Mouse (Mus musculus): ENCODE results near the gene Scnn1g.

Gene Scnn1g

DNA sequence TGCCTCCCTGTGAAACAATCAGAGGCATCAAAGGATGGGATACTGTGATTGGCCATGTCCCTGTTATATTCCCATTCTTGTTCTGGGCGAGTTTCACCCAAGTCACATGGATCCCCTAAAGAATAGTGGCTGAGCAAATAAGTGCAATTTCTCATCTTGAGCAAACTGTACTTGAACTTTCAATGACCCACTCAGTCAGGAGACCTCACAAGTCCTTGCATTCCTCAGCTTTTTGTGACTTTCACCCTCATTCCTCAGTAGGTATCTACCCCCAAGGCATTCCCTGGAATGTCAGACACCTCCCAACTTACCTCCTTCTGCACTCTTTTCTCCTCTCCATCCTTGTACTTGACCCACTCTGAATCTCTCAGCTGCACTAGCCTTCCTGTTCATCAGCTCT lies 44.3 kb downstream of the Scnn1g start:
- DNase-seq (ENCODE audit: low read depth, low spot score), result no peak

DNA sequence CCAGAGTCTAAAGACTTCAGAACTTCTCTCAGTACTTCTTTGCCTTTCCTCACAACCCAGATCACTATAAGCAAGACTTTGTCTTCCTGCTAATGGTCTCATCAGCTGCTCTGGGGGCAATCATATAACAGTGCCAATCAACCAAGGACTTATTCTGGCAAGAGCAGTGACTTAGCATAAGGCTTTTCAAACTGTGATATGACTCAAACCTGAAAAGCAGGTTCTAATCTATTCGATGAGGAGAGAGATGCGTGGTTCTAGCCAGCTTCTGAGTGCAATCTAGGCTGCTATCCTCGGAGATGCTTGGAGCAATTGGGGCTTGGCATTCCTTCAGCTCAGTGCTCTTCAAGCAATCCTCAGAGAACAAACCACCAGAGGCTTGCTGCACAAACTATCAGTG lies 44.7 kb downstream of the Scnn1g start:
- DNase-seq (ENCODE audit: low read depth, low spot score), result peak; percentile 0

DNA sequence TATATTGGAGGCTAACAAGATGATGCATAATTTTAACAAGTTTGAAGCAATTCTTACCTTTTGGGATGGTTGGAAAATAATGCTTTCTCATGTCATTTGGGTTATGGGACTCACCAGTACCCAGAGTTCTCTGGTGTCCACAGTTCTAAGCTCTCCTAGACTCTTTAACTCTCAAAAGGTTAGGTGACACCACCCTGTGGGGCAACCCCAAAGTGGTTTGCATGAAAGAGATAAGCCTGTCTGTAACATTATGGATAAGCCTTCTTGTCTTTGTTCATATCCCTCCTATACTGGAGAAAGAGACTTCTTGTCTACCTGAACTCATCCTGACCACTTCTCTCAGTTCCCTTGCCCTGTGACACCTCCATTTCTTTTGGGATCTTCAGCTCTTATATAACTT lies 45.1 kb downstream of the Scnn1g start:
- DNase-seq (ENCODE audit: low read depth, low spot score), result no peak

DNA sequence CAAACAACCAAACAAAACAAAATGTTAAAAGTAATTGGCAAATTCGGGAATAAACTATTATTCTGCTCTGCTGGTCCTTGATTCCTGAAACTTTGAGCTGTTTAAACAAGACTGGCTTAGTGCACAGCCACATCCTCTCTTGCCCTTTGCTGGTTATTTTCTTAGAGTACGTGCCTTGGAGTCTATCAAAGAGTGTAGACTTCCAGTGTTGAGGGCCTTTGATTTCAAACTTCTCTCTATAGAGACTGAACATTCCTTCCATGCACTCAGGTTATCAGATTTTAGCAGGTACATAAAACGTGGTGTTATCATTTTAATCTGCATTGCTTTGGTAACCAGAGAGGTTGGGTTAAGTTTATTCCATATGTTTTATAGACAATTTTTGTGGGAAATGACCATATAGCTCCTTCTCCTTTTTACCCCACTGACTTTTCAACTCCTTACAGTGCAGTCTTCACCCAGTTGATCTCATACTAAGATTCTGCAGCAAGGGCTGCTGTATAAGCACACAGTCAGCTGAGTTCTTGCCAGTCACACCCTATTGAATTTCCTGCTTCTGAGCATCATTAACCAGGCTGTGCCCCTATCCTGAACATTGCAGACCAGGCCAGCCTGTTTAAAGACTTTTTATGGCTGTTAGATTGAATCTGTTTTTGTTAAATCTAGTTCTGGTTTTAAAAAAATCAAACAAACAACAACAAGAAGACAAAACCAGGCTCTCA lies 48.1 kb downstream of the Scnn1g start:
- DNase-seq (ENCODE audit: low read depth, low spot score), result no peak

DNA sequence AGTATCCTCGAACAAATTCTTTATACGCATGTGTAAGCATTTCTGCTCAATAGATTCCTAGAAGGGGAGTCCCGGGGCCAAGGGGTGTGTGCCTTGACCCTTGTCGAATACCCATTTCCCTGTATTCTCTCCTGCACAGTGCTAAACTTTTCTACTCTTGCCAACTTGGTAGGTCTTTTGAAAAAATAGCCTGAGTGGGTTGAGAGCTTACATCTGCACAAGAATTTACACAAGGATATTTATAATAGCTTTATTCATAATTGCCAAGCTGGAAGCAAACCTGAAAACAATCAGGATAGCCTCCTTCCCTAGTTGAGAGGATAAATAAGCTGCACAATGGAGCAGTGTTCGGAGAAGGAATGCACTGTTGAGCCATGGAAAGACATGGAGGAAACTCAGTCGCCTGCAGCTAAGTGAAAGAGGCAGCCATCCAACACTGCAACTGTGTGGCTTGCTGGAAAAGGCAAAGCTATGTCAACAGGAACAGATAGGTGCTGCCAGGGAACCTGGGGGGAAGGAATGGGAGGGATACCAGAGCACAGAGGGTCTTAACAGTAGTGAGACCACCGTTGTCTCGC lies 51.5 kb downstream of the Scnn1g start:
- DNase-seq (ENCODE audit: low read depth, low spot score), result no peak

DNA sequence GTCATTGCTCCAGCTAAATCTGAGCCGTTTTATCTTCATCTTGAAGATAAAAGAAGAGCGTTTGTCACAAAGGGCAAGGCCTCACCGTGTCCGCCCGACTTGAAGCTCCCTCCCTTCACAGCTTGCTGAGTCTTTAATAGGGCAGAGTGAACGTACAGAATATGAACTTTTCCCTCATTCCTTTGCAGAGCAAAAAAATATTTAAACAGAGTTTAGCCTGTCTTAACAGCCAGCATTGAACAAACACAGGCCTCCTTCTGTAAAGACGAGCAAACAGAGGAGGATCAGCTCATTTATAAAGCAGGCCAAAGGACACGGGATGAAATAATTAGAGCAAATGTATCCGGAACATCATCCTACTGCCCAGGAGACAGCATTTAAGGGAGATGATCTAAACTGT lies 63.5 kb downstream of the Scnn1g start:
- DNase-seq (ENCODE audit: low read depth, low spot score), result no peak

DNA sequence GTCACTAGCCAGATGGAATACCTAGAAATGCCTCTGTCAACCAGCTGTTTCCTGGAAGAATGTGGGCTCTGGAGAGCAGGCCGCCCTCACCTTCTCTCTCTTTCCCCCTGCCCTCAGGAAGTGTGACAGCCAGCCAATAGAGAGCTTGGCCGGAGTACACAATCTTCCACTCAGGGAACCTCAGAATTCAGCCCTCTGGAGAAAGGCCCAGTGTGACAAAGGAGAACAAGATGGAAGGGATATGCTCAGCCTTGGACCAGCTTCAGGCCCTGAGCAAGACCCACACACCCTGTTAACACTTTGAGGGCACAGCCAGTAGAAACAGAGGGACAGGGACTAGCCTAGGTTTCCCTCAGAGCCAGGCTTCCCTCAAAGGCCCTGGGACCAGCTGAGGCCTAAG lies 68.2 kb downstream of the Scnn1g start:
- no peak for DNase-seq (ENCODE audit: low read depth, low spot score)

DNA sequence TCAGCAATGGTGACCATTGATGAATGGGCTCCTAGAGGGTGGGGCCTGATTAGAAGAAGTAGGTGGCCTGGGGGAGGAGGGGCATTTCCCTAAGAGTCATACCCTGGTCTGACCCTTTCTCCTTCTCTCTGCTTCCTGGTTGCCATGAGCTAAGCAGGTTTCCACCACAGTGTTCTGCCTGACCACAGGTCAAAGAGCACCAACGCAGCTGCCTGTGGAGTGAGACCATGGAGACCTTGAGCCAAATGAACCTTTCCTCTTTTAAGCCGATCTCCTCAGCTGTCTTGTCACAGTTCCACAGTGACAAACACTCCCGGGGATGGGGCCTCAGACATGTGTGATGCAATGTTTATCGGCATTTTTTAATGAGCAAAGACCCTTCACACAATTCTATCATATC lies 68.7 kb downstream of the Scnn1g start:
- DNase-seq (ENCODE audit: low read depth, low spot score), result no peak

DNA sequence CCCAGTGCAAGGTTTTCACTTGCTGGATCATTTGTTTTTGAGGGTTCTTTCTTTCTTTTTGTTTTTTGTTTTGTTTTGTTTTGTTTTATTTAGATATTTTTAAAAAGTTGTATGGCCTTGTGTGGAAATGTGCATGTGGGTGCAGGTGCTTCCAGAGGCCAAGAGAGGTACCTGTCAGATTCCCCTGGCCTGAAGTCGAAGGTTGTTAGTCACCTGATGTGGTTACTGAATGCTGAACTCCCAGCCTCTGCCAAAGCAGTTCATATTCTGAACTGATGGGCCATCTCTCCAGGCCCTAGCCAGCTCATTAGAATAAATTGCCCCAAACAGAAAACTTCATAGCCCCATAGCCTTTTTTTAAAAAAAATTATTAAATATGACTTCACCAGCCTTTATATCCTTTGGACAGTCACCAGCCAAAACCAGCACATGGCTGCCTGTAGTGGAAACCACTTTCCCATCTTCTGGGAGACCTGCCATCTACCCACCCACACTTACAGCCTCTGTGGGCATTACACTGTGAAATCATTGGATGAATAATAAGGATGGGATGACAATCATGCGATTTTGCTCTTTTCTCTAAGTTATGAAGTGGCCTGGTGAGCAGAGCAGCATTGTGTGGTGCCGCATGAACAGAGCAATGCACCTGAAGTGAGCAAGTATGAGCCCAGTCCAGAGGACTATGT lies 71.7 kb downstream of the Scnn1g start:
- peak; percentile 43 for DNase-seq (ENCODE audit: low read depth, low spot score)

DNA sequence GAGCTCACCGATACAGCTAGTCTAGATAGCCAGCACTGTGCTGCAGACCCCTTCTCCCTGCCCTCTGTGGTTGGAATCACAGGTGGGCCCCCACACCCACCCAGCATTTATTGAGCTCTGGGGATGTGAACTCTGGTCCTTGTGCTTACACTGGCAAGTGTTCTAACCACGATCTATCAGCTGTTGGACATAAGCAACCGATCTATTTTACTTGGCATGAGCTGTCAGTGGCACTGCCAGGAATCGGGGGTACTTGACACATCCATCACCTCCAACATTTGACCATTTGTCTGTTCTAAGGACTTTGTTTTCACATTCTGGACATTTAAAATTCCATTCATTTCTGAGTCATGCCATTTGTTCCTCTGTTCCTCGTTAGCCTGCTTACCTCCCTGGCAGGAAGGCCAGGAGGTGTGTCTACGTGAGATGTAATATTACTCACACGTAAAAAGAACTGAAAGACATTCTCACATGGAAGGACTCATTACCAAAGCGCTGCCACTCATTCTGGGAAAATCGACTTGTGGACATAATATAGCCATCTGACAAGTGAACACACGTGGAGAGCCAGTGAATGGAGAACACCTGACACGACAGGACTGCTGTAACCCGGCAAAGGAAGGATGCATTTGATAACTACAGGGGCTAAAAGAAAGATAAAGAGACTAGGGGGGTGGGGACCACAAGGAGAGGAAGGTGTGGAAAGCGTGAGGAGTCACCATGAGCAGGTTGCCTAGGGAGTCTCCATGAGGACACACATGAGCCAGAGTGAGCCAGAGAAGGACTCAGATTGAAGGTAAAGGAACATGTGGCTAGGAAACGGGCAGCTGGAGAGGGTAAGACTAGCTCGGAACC lies 73.7 kb downstream of the Scnn1g start:
- DNase-seq (ENCODE audit: low read depth, low spot score), result no peak

All from telencephalon, adult 2 months (tissue).